Mouse (Mus musculus): ENCODE data around the gene Cpxcr1. TPM values are rescaled to one million over a fixed set of nuclear protein-coding genes. Genes with fewer than 3 reads are reported as not detected.

Cpxcr1 gene
- polyA plus RNA-seq (2012; rRNA removed): not detected in 2 replicates

GRCm38 (mm10) chrX:116448644-116449043, at the start of gene Cpxcr1:
Gene Cpxcr1, plus strand, starts transcription at chrX:116448944.
- TF ChIP-seq POLR2A (IDR thresholded peaks at IDR 0.05; ENCODE audit: borderline replicate concordance, extremely low read depth, low read depth, low read length) (no peak), CTCF (IDR thresholded peaks at IDR 0.05; ENCODE audit: insufficient read depth, low read length) (no peak)
- Histone ChIP-seq H3K4me3 (replicated peaks; ENCODE audit: extremely low read depth, low read depth, low read length) (no peak within 1 kb of the TSS), H3K4me1 (ENCODE audit: control insufficient read depth, insufficient read depth, low read length) (no peaks in the 10 kb centered on the region)
- no peak for DNase-seq

Other genes starting within 250 kb of the Cpxcr1 start
- gene H2afb2, start 232.2 kb downstream of the Cpxcr1 start, polyA plus RNA-seq (2012; rRNA removed): not detected in 2 replicates

Measured in lung, adult 2 months (tissue).